Mouse (Mus musculus): Measurements from ENCODE around the gene Ikbke.
"Not testable (repeated sequence)": the region's sequence is repeated elsewhere in the genome, so short reads cannot be mapped to it uniquely, and the experiment has no call there.

Ikbke gene

DNA sequence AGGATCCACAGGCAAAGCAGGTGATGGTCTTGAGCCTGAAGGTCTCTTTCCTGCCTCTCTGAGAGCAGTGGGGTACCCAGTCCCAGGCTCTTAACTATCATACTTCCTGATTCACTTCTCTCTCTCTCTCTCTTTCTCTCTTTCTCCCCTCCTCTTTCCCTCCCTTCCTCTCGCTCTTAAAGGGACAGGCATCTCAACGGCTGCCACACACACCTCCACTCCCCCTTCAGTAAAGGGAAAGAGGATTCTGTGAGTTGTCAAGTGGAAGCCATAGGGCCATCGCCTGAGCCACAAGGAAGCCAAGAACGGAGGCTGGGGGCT, at the start of gene Ikbke:
TSS of gene Ikbke (minus strand) at position 151 of the 321 bp plus-strand sequence.
- DNase-seq (ENCODE audit: low spot score in 2 of 2): no peak

- not testable (repeated sequence) for DNase-seq (ENCODE audit: low spot score in 2 of 2)
These were observed 49.7 kb upstream of the Ikbke start for GRCm38 (mm10) chr1:131329093-131329492.

DNA sequence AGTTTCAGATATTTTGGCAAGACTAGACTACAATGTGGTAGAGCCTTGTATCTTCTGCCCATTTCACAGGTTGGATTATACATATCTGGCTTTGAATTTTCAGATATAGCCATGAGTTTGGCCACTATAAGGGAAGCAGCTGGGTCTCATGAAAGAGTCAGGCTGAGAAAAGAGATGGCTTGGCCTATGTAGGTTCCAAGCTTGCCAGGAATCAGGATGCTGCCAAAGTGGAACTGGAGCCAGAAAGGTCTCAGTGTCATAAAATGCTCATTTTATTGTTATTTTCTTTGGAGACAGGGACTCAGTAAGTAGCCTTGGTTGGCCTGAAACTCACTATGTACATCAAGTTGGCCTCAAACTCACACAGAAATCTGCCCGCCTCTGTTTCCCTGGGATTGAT, 47.8 kb upstream of the Ikbke start:
- DNase-seq (ENCODE audit: low spot score in 2 of 2): no peak

DNA sequence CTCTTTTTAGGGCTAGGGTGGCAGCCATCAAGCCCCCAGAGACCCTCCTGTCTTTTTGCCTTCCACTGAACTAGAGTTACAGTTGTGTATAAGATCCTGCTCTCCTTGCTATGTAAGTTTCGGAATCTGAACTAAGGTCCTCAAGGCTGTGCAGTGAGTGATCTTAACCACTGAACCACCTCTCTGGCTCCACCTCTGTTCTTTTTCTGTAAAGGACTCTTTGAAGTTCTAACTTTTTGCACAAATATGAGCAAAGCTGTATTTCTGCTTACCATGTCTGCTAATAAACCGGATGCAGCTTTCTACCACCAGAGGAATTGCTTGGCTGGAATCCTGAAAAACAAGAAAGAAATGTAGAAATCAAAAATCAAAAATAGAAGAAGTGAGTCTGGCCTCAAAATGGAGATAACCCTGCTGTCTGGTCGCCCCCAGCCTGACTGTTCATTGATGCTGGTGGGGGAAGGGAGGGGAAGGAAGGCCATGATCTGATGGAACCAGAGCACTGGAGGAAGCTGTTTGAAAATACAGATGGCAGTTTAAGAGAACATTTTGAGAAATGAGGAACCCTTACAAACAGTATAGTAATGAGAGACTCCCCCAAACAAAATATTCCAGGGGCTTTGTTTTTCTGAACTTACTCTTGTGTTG, 45.5 kb upstream of the Ikbke start:
- DNase-seq (ENCODE audit: low spot score in 2 of 2): no peak

- no peak for DNase-seq (ENCODE audit: low spot score in 2 of 2)
These were observed 40.4 kb upstream of the Ikbke start for GRCm38 (mm10) chr1:131319598-131320330.

DNA sequence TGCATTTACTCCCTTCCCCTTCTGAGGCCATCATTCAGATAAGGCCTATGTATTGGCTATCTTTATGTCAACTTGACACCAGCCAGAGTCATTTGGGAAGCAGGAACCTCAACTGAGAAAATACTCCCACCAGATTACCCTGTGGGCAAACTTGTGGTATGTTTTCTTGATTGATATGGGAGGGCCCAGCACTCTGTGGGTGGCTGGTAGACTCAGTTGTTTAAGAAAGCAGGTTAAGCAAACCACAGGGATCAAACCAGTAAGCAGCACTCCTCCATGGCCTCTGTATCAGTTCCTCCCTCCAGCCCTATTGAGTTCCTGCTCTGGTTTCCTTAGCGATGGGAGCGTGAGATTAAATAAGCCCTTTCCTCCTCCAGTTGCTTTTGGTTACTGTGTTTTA, 39.0 kb upstream of the Ikbke start:
- DNase-seq (ENCODE audit: low spot score in 2 of 2): no peak

- DNase-seq (ENCODE audit: low spot score in 2 of 2): no peak
These were observed 38.2 kb upstream of the Ikbke start for GRCm38 (mm10) chr1:131317625-131318024.

DNA sequence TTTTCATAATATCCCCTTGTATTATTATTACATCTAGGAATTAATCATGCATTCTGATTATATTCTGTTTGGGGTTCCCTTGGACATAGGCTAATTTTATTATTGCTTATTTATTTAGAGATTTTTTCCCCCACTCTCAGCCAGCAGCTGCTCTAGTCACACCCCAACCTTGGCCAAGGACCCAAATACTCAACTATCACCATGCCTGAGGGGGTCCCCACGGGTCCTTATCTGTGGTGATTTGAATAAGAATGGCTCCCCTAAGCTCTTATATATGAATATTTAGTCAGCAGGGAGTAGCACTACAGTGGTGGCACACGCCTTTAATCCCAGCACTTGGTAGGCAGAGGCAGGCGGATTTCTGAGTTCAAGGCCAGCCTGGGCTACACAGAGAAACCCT, 31.9 kb upstream of the Ikbke start:
- DNase-seq (ENCODE audit: low spot score in 2 of 2): no peak

DNA sequence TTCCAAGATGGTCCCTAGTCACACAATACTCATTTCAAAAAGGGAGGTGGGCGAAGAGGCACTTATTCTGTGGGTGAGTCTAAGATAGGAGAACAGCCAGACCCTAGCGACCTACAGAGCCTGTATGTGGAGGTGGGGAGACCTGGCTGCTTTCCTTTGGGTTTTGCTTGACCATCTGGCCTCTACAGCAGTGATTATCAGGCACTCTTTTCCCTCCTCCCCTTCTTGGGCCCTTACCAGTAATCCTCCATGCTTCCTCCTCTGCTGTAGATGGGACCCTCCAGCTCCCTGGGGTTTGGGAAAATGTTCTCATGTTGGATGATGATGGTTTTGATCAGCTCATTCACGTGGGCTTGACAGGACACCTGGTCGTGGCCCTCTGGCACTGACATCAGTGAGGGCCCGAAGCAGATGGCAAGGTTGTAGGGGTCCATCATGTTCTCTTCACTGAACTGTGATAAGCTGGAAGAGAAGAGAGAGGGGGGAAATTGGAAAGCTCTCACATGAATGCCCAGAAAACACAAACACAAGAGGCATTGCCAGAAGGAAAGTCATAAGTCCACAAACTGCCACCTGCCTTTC, 30.9 kb upstream of the Ikbke start:
- DNase-seq (ENCODE audit: low spot score in 2 of 2): no peak

GRCm38 (mm10) chr1:131300750-131301149, 21.3 kb upstream of the Ikbke start:
- no peak for DNase-seq (ENCODE audit: low spot score in 2 of 2)

- no peak for DNase-seq (ENCODE audit: low spot score in 2 of 2)
These were observed 20.4 kb upstream of the Ikbke start for GRCm38 (mm10) chr1:131299788-131300187.

- no peak for DNase-seq (ENCODE audit: low spot score in 2 of 2)
These were observed 19.8 kb upstream of the Ikbke start for GRCm38 (mm10) chr1:131299240-131299639.

GRCm38 (mm10) chr1:131298171-131298570, 18.8 kb upstream of the Ikbke start:
- DNase-seq (ENCODE audit: low spot score in 2 of 2): no peak

GRCm38 (mm10) chr1:131296726-131297125, 17.3 kb upstream of the Ikbke start:
- DNase-seq (ENCODE audit: low spot score in 2 of 2): no peak

DNA sequence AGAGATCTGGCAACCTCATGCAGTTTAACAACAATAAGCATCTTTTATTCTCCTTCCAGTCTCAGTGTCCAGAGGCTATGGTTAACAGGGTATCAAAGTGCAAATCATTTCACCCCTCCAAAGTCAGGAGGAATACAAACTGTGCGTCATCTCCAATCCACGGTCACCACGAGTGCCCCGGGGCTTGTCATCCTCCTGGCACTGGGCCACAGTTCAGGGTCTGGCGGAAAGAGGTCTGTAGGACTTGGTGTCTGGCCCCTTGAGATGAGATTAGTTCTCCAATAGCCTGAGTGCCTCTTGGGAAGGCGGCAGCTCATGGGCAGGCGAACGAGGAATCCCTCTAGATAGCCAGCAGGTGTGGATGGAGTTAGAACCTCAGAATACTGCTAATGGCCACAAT, 15.8 kb upstream of the Ikbke start:
- DNase-seq (ENCODE audit: low spot score in 2 of 2): no peak

DNA sequence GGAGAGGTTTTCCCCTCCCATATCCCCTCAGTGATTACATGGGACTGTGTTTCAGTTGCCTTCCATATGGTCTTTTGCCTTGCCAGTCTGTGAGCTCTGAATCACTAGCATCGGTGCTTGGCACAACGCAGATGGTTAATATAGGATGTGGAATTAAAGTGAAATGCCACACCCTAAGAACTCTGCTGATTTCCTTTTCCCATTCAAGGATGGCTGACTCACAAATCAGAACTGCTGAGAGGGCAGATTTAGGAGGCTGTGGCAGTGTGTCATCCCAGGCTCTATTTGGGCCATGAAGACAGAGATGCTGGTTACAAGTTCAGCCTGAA, 14.5 kb upstream of the Ikbke start:
- DNase-seq (ENCODE audit: low spot score in 2 of 2): peak; percentile 39 to 40

GRCm38 (mm10) chr1:131293221-131293921, 14.0 kb upstream of the Ikbke start:
- no peak for DNase-seq (ENCODE audit: low spot score in 2 of 2)

DNA sequence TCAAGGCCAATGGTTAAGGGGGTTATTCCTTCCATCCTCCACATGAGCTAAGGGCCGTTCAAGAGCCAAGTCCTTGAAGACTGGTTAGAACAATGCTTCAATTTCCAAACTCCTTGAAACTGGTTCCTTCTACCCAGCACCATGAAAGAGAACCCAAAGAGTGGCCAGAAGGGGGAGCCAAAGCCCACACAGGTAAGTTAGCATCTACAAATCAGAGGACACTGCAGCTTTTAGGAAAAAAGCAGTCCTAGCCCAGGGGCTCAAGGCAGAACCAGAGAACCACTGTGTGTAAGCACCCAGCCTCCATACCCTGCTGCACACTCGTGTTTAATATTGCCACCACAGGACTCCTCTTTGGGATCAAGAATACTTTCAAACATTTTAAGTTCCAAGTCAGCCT, 11.2 kb upstream of the Ikbke start:
- peak; percentile 77 to 82 for DNase-seq (ENCODE audit: low spot score in 2 of 2)

DNA sequence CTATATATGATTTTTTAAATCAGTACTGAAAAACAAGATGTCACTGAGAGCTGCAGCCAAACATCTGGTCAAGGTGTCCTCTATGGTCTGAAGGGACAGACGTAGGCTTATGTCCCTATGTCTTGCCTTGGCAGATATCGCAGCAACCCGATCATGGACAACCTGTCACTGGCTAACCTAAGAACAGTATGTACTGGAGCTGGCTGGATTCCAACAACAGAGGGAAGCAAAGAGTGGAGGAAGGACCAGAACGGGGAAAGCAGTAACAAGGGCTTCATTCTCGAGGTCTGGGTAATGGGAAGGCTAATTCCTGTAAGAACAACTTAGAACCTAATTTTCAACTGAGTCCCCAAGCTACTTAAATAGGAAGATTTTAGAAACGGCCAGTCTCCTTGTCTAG, 9.5 kb upstream of the Ikbke start:
- no peak for DNase-seq (ENCODE audit: low spot score in 2 of 2)

DNA sequence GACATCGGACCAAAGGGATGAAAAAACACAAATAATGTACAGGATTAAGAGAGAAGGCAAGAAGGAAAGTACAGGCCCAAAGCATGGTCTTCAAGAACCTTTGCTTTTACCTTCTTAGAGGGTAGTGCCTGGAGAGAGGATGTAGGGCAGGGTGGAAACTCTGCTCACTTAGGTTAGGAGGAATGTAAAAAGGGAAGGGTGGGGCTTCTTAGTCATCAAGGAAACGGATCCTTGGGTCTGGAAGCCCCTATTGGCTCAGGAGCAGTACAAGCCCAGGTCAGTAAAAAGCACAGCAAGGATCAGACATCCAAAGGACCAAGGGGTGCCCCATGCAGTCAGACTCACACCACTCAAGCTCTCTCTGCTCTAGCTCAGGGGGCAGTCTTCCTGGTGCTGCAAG, 7.9 kb upstream of the Ikbke start:
- DNase-seq (ENCODE audit: low spot score in 2 of 2): no peak

DNA sequence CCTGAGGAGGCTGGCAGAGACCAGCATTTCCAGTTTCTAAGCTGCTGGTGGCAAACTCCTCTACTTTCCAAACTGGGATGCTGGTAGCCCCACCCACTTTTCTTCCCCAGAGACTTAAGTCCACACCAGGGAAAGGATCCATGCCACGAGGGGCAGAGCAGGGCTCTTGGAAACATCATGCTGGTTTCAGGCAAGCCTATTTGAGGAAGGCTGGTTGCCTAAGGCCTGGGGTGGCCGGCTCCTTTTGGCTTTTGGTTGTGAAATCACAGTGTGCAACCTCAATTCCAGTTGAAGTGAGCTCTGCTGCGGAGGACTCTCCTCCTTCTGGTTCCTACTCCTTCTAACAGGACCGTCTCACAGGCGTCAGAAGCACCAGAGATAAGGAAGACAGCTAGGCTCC, 7.4 kb upstream of the Ikbke start:
- no peak for DNase-seq (ENCODE audit: low spot score in 2 of 2)

- no peak for DNase-seq (ENCODE audit: low spot score in 2 of 2)
These were observed 5.2 kb upstream of the Ikbke start for GRCm38 (mm10) chr1:131284616-131285015.

DNA sequence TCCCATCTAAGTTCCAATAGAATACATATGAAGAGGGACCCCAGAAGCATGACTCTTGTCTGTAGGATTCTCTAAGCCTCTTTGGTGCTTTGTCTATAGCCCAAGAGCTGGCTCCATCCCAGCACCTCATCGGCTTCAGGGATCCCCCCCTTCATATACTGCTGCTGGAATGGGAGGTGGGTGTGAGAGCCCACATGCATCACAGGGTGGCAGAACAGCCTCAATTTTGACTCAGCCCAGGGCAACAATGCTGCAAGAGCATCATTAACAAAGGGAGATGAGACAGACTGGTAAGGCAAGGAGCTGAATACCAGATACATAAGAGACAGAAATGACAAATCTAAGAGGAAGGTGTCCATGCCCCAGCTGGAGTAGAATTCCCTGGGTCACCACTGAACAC, 4.8 kb upstream of the Ikbke start:
- DNase-seq (ENCODE audit: low spot score in 2 of 2): no peak

All from right cerebral cortex, adult 2 months (tissue).